Mouse (Mus musculus): ENCODE data around the gene Clcf1. TPM values are rescaled to one million over a fixed set of nuclear protein-coding genes. Genes with fewer than 3 reads are reported as not detected.

Gene Clcf1
- polyA plus RNA-seq, 1 experiment from 2014 or later = 6.5 TPM

DNA sequence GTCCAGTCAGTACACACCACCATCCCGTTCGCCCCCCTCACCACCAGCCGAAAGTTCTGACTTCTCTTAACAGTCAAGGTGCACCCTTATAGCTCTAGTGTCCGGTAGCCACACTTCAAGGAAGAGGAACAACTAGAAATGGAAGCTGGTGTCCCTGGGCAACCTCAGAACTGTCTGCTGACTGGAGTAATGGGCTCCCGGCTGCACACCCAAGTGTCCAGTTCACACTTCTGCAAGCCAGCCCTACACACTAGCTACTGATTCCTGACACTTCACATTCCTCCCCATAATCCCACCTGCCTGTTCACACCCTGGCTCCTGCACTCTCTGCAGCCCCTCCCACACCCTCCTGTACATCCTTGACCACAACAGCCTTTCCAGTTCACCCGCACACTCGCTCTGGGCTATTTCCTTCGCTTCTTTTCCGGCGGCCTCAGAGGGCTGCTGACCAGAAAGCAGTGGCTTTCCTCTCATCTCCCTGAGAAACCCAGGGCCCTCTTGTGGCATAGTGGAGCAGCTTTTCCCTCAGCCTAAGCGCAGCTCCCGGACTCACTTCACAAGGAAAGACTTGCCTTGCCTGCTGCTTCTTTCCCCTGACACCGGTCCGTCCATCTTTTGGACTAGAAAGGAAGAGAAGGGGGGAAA lies 2.1 kb downstream of the Clcf1 start:
- Histone ChIP-seq H3K4me2 (ENCODE audit: low read length) (peak overlapping the region; percentile 95), H3K9me3 (replicated peaks; ENCODE audit: low read length) (no peaks in the 10 kb centered on the region), H3K4me3 (replicated peaks; ENCODE audit: low read depth, low read length) (no peak overlapping the region), H3K9ac (ENCODE audit: low read depth, low read length) (no peak overlapping the region), H3K27me3 (ENCODE audit: insufficient read depth, low read length) (no peaks in the 10 kb centered on the region), H3K27ac (peak overlapping the region; percentile 97), H3K36me3 (ENCODE audit: insufficient read depth, low read length) (no peaks in the 10 kb centered on the region), H3K4me1 (replicated peaks; ENCODE audit: insufficient read depth, low read length) (peaks cover 44% of the 10 kb centered on the region)
- peak; percentile 71 for TF ChIP-seq CTCF (IDR thresholded peaks at IDR 0.05; ENCODE audit: low read depth)
- ATAC-seq (replicated peaks; ENCODE audit: low FRiP score, low read depth) = no peak
- WGBS = 16% methylated on average over 14 of the region's 14 CpGs
- peak; percentile 91 for DNase-seq (ENCODE audit: low spot score)

DNA sequence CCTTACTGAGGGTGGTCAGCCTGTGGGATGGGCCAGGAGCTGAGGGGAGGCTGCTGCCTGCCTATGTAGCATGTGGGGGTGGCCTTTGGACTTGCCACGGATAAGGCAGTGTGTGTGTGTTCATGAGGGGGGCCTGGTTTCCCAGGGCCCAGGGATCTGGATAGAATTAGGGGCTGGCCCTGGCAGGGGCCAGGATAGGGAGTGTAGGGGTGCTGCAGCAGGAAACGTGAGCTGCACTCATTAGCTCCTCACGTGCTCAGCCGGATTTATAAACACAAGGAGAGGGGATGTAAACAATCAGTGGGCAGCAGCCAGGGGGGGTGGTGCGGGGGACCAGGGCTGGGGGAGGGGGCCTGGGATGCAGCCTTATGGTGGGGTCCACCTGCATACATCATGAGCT lies 3.1 kb downstream of the Clcf1 start:
- no peak overlapping the region for H3K4me3 ChIP-seq (replicated peaks; ENCODE audit: low read depth, low read length)
- H3K4me1 ChIP-seq (replicated peaks; ENCODE audit: insufficient read depth, low read length) = peaks cover 48% of the 10 kb centered on the region
- no peak overlapping the region for H3K9ac ChIP-seq (ENCODE audit: low read depth, low read length)
- H3K9me3 ChIP-seq (replicated peaks; ENCODE audit: low read length) = no peaks in the 10 kb centered on the region
- 19% methylated on average over 5 of the region's 5 CpGs for WGBS
- peak overlapping the region; percentile 95; the same call in 1 of the 2 replicates for H3K4me2 ChIP-seq (ENCODE audit: low read length)
- H3K27ac ChIP-seq = no peak overlapping the region
- DNase-seq (ENCODE audit: low spot score) (no peak), ATAC-seq (replicated peaks; ENCODE audit: low FRiP score, low read depth) (no peak)
- no peak for TF ChIP-seq CTCF (IDR thresholded peaks at IDR 0.05; ENCODE audit: low read depth)
- no peaks in the 10 kb centered on the region for H3K27me3 ChIP-seq (ENCODE audit: insufficient read depth, low read length)
- H3K36me3 ChIP-seq (ENCODE audit: insufficient read depth, low read length) = no peaks in the 10 kb centered on the region

GRCm38 (mm10) chr19:4217855-4218254 lies 3.8 kb downstream of the Clcf1 start:
- TF ChIP-seq CTCF (IDR thresholded peaks at IDR 0.05; ENCODE audit: low read depth) = no peak
- H3K4me2 ChIP-seq (ENCODE audit: low read length) = no peak overlapping the region
- WGBS = 50% methylated on average over 3 of the region's 3 CpGs
- H3K4me1 ChIP-seq (replicated peaks; ENCODE audit: insufficient read depth, low read length) = peaks cover 46% of the 10 kb centered on the region
- no peak for ATAC-seq (replicated peaks; ENCODE audit: low FRiP score, low read depth)
- no peaks in the 10 kb centered on the region for H3K27me3 ChIP-seq (ENCODE audit: insufficient read depth, low read length)
- H3K4me3 ChIP-seq (replicated peaks; ENCODE audit: low read depth, low read length) = no peak overlapping the region
- H3K27ac ChIP-seq = 0 out of 2 replicates have a peak overlapping the region, but pooled peaks have one; percentile 6
- DNase-seq (ENCODE audit: low spot score) = no peak
- no peaks in the 10 kb centered on the region for H3K9me3 ChIP-seq (replicated peaks; ENCODE audit: low read length)
- no peaks in the 10 kb centered on the region for H3K36me3 ChIP-seq (ENCODE audit: insufficient read depth, low read length)
- H3K9ac ChIP-seq (ENCODE audit: low read depth, low read length) = no peak overlapping the region

GRCm38 (mm10) chr19:4218293-4218692 lies 4.3 kb downstream of the Clcf1 start:
- 94% methylated on average over 11 of the region's 11 CpGs for WGBS
- H3K9ac ChIP-seq (ENCODE audit: low read depth, low read length) = no peak overlapping the region
- no peaks in the 10 kb centered on the region for H3K9me3 ChIP-seq (replicated peaks; ENCODE audit: low read length)
- H3K4me1 ChIP-seq (replicated peaks; ENCODE audit: insufficient read depth, low read length) = peaks cover 42% of the 10 kb centered on the region
- no peak overlapping the region for H3K4me3 ChIP-seq (replicated peaks; ENCODE audit: low read depth, low read length)
- ATAC-seq (replicated peaks; ENCODE audit: low FRiP score, low read depth) (no peak), DNase-seq (ENCODE audit: low spot score) (no peak)
- 0 out of 2 replicates have a peak overlapping the region, but pooled peaks have one; percentile 6 for H3K27ac ChIP-seq
- no peak for TF ChIP-seq CTCF (IDR thresholded peaks at IDR 0.05; ENCODE audit: low read depth)
- H3K27me3 ChIP-seq (ENCODE audit: insufficient read depth, low read length) = no peaks in the 10 kb centered on the region
- no peak overlapping the region for H3K4me2 ChIP-seq (ENCODE audit: low read length)
- H3K36me3 ChIP-seq (ENCODE audit: insufficient read depth, low read length) = no peaks in the 10 kb centered on the region

- ATAC-seq (replicated peaks; ENCODE audit: low FRiP score, low read depth) = no peak
- 86% methylated on average over 1 of the region's 1 CpGs for WGBS
- Histone ChIP-seq H3K27ac (no peak overlapping the region), H3K9ac (ENCODE audit: low read depth, low read length) (no peak overlapping the region), H3K9me3 (replicated peaks; ENCODE audit: low read length) (no peaks in the 10 kb centered on the region), H3K27me3 (ENCODE audit: insufficient read depth, low read length) (no peaks in the 10 kb centered on the region), H3K4me2 (ENCODE audit: low read length) (no peak overlapping the region), H3K4me3 (replicated peaks; ENCODE audit: low read depth, low read length) (no peak overlapping the region), H3K4me1 (replicated peaks; ENCODE audit: insufficient read depth, low read length) (peaks cover 42% of the 10 kb centered on the region), H3K36me3 (ENCODE audit: insufficient read depth, low read length) (no peaks in the 10 kb centered on the region)
- no peak for TF ChIP-seq CTCF (IDR thresholded peaks at IDR 0.05; ENCODE audit: low read depth)
- DNase-seq (ENCODE audit: low spot score) = no peak
Observed at GRCm38 (mm10) chr19:4218784-4219183, 4.7 kb downstream of the Clcf1 start.

DNA sequence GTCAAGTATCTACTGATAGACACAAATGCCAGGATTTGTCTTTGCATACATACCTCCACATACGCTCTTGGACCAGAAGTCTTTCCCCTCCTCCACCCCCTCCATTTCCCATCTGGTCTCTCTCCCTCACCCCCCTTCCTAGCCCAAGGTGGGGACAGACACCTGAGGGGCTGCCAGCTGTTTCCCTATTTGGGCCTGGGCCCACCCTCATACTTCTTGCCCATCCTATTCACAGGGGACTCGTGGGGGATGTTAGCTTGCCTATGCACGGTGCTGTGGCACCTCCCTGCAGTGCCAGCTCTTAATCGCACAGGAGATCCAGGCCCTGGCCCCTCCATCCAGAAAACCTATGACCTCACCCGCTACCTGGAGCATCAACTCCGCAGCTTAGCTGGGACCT lies 5.9 kb downstream of the Clcf1 start:
- TF ChIP-seq CTCF (IDR thresholded peaks at IDR 0.05; ENCODE audit: low read depth) = no peak
- ATAC-seq (replicated peaks; ENCODE audit: low FRiP score, low read depth) (no peak), DNase-seq (ENCODE audit: low spot score) (no peak)
- Histone ChIP-seq H3K27me3 (ENCODE audit: insufficient read depth, low read length) (no peaks in the 10 kb centered on the region), H3K9ac (ENCODE audit: low read depth, low read length) (no peak overlapping the region), H3K27ac (no peak overlapping the region), H3K4me3 (replicated peaks; ENCODE audit: low read depth, low read length) (no peak overlapping the region), H3K9me3 (replicated peaks; ENCODE audit: low read length) (no peaks in the 10 kb centered on the region), H3K4me1 (replicated peaks; ENCODE audit: insufficient read depth, low read length) (peaks cover 42% of the 10 kb centered on the region), H3K4me2 (ENCODE audit: low read length) (no peak overlapping the region), H3K36me3 (ENCODE audit: insufficient read depth, low read length) (no peaks in the 10 kb centered on the region)
- 85% methylated on average over 6 of the region's 6 CpGs for WGBS
